Mouse (Mus musculus) thymus, postnatal 0 days (tissue): ENCODE results near the gene Ppp6r2. TPM values are rescaled to one million over a fixed set of nuclear protein-coding genes. Genes with fewer than 3 reads are reported as not detected.

Source experiments
- DNase-seq: peaks from one replicate; pipeline ENCODE4 v3.0.0-alpha.2; 2015; ENCODE audit warnings: low spot score
- polyA plus RNA-seq: library from polyadenylated mRNA; unstranded; fragments of >200 nt; fragmentation: Nextera tagmentation; extraction: Ambion mirVana; gene quantifications from 2 replicates; pipeline ENCODE4 v1.2.1, GENCODE M21; 2015

The Ppp6r2 gene
- polyA plus RNA-seq = 30.8 and 38.2 TPM in 2 replicates

- peak; percentile 83 for DNase-seq
Measured at GRCm38 (mm10) chr15:89210915-89211715, at the start of gene Ppp6r2. TSS of gene Ppp6r2 (plus strand) at chr15:89211553.

GRCm38 (mm10) chr15:89165478-89165877 lies 45.9 kb upstream of the Ppp6r2 start:
- no peak for DNase-seq

GRCm38 (mm10) chr15:89168922-89169321 lies 42.4 kb upstream of the Ppp6r2 start:
- no peak for DNase-seq

- DNase-seq = no peak
Measured at GRCm38 (mm10) chr15:89169431-89169830, 41.9 kb upstream of the Ppp6r2 start.

GRCm38 (mm10) chr15:89170102-89170501 lies 41.3 kb upstream of the Ppp6r2 start:
- no peak for DNase-seq

GRCm38 (mm10) chr15:89171526-89172051 lies 39.8 kb upstream of the Ppp6r2 start:
- no peak for DNase-seq

- no peak for DNase-seq
Measured at GRCm38 (mm10) chr15:89172276-89172935, 38.9 kb upstream of the Ppp6r2 start.

GRCm38 (mm10) chr15:89173024-89173905 lies 38.1 kb upstream of the Ppp6r2 start:
- DNase-seq = peak; percentile 34

- no peak for DNase-seq
Measured at GRCm38 (mm10) chr15:89173906-89174214, 37.5 kb upstream of the Ppp6r2 start.

GRCm38 (mm10) chr15:89174889-89175339 lies 36.4 kb upstream of the Ppp6r2 start:
- no peak for DNase-seq

- DNase-seq = no peak
Measured at GRCm38 (mm10) chr15:89175411-89176155, 35.8 kb upstream of the Ppp6r2 start.

- no peak for DNase-seq
Measured at GRCm38 (mm10) chr15:89177121-89177520, 34.2 kb upstream of the Ppp6r2 start.

- no peak for DNase-seq
Measured at GRCm38 (mm10) chr15:89177576-89178259, 33.6 kb upstream of the Ppp6r2 start.

- DNase-seq = no peak
Measured at GRCm38 (mm10) chr15:89178260-89178860, 33.0 kb upstream of the Ppp6r2 start.

GRCm38 (mm10) chr15:89178954-89179629 lies 32.3 kb upstream of the Ppp6r2 start:
- peak; percentile 14 for DNase-seq

- DNase-seq = no peak
Measured at GRCm38 (mm10) chr15:89179630-89179964, 31.8 kb upstream of the Ppp6r2 start.

- no peak for DNase-seq
Measured at GRCm38 (mm10) chr15:89180081-89180541, 31.2 kb upstream of the Ppp6r2 start.

- DNase-seq = no peak
Measured at GRCm38 (mm10) chr15:89180571-89181229, 30.7 kb upstream of the Ppp6r2 start, which contains the start of gene Plxnb2. TSS of gene Plxnb2 (minus strand) at chr15:89180788.
